Mouse (Mus musculus) retina, embryonic 14.5 days (tissue): ENCODE measurements at regions not wholly inside any gene's neighbourhood (a gene's known extent, or its start where the extent isn't known, plus 50 kb on each side); places are given as distances from the start of the nearest gene placed in this dataset.

ENCODE experiments used
- DNase-seq: peaks from one replicate; pipeline ENCODE4 v3.0.0-alpha.2; 2015; ENCODE audit warnings: low spot score

- DNase-seq = peak; percentile 37
These were observed 115.4 kb upstream of the Prmt6 start for GRCm38 (mm10) chr3:110366151-110366550.

- DNase-seq = peak; percentile 14
These were observed 111.1 kb upstream of the Prmt6 start for GRCm38 (mm10) chr3:110361900-110362299.

GRCm38 (mm10) chr3:110356822-110357594 is 106.2 kb upstream of the Prmt6 start:
- no peak for DNase-seq

- DNase-seq = no peak
These were observed 102.9 kb upstream of the Prmt6 start for GRCm38 (mm10) chr3:110353654-110354053.

GRCm38 (mm10) chr3:110350075-110350474 is 99.3 kb upstream of the Prmt6 start:
- DNase-seq = no peak

GRCm38 (mm10) chr3:110349446-110349845 is 98.6 kb upstream of the Prmt6 start:
- DNase-seq = no peak

GRCm38 (mm10) chr3:110344846-110345245 is 94.0 kb upstream of the Prmt6 start:
- DNase-seq = peak; percentile 71

GRCm38 (mm10) chr3:110340067-110340466 is 89.3 kb upstream of the Prmt6 start:
- no peak for DNase-seq

- no peak for DNase-seq
These were observed 88.3 kb upstream of the Prmt6 start for GRCm38 (mm10) chr3:110339026-110339606.

- no peak for DNase-seq
These were observed 78.4 kb upstream of the Prmt6 start for GRCm38 (mm10) chr3:110329175-110329574.

- DNase-seq = no peak
These were observed 59.5 kb upstream of the Prmt6 start for GRCm38 (mm10) chr3:110310270-110310669.

GRCm38 (mm10) chr3:110303166-110303565 is 52.4 kb upstream of the Prmt6 start:
- no peak for DNase-seq
